In genomic region chr15:84680545-84681454, GRCm38 (mm10) we compare ENCODE assay signal across 8 mouse cellular contexts. TPM values are rescaled to one million over a fixed set of nuclear protein-coding genes. Genes with fewer than 3 reads are reported as not detected.
A peak's percentile ranks its signal among the peaks of the same experiment; 100 is the strongest.
DNase-seq lines count a peak whose midpoint lies in the region; ATAC-seq lines count a peak whose summit lies in the region.

No protein-coding gene starts in this region.

- peak overlapping the region; percentile 76 for H3K4me3 ChIP-seq in embryonic facial prominence, embryonic 15.5 days (replicated peaks)
- peak overlapping the region; percentile 77 for H3K4me3 ChIP-seq in heart, embryonic 12.5 days
- H3K4me3 ChIP-seq in kidney, embryonic 15.5 days (replicated peaks) = peak overlapping the region; percentile 76
- H3K4me3 ChIP-seq in lung, embryonic 15.5 days = peak overlapping the region; percentile 86

- peak; percentile 74 for ATAC-seq in embryonic facial prominence, embryonic 15.5 days (ENCODE audit: insufficient number of reproducible peaks, low FRiP score, low TSS enrichment, low read depth)
- peak; percentile 76 for ATAC-seq in heart, embryonic 12.5 days (ENCODE audit: insufficient number of reproducible peaks, low FRiP score)
- ATAC-seq in kidney, embryonic 15.5 days (replicated peaks; ENCODE audit: low FRiP score) = peak; percentile 73
- peak; percentile 75 for ATAC-seq in lung, embryonic 15.5 days (ENCODE audit: borderline replicate concordance, extremely low read depth, low FRiP score, low TSS enrichment)

- no peaks in the 10 kb centered on the region for H3K36me3 ChIP-seq in embryonic facial prominence, embryonic 15.5 days
- no peaks in the 10 kb centered on the region; the same call in 1 of the 2 replicates for H3K36me3 ChIP-seq in heart, embryonic 12.5 days
- H3K36me3 ChIP-seq in kidney, embryonic 15.5 days = peaks cover 5% of the 10 kb centered on the region; the same call in 1 of the 2 replicates
- H3K36me3 ChIP-seq in lung, embryonic 15.5 days = no peaks in the 10 kb centered on the region

- H3K4me2 ChIP-seq in embryonic facial prominence, embryonic 15.5 days (replicated peaks) = peak overlapping the region; percentile 93
- peak overlapping the region; percentile 85 for H3K4me2 ChIP-seq in heart, embryonic 12.5 days
- H3K4me2 ChIP-seq in kidney, embryonic 15.5 days = peak overlapping the region; percentile 88
- H3K4me2 ChIP-seq in lung, embryonic 15.5 days = peak overlapping the region; percentile 94

- H3K27me3 ChIP-seq in embryonic facial prominence, embryonic 15.5 days = no peaks in the 10 kb centered on the region
- no peaks in the 10 kb centered on the region for H3K27me3 ChIP-seq in heart, embryonic 12.5 days (replicated peaks)
- H3K27me3 ChIP-seq in kidney, embryonic 15.5 days = no peaks in the 10 kb centered on the region
- H3K27me3 ChIP-seq in lung, embryonic 15.5 days = no peaks in the 10 kb centered on the region

- no peaks in the 10 kb centered on the region for H3K9me3 ChIP-seq in embryonic facial prominence, embryonic 15.5 days (replicated peaks)
- no peaks in the 10 kb centered on the region for H3K9me3 ChIP-seq in heart, embryonic 12.5 days (replicated peaks)
- no peaks in the 10 kb centered on the region for H3K9me3 ChIP-seq in kidney, embryonic 15.5 days (replicated peaks)
- no peaks in the 10 kb centered on the region for H3K9me3 ChIP-seq in lung, embryonic 15.5 days

- peaks cover 27% of the 10 kb centered on the region for H3K4me1 ChIP-seq in embryonic facial prominence, embryonic 15.5 days
- H3K4me1 ChIP-seq in heart, embryonic 12.5 days (replicated peaks) = peaks cover 52% of the 10 kb centered on the region
- H3K4me1 ChIP-seq in kidney, embryonic 15.5 days = peaks cover 58% of the 10 kb centered on the region
- peaks cover 33% of the 10 kb centered on the region for H3K4me1 ChIP-seq in lung, embryonic 15.5 days

- H3K9ac ChIP-seq in embryonic facial prominence, embryonic 15.5 days = peak overlapping the region; percentile 62
- peak overlapping the region; percentile 84 for H3K9ac ChIP-seq in heart, embryonic 12.5 days
- H3K9ac ChIP-seq in kidney, embryonic 15.5 days = peak overlapping the region; percentile 79
- peak overlapping the region; percentile 82 for H3K9ac ChIP-seq in lung, embryonic 15.5 days

- under 1% methylated on average over 68 of the region's 77 CpGs for WGBS in embryonic facial prominence, embryonic 15.5 days
- WGBS in heart, embryonic 12.5 days = under 1% methylated on average over 73 of the region's 77 CpGs
- WGBS in kidney, embryonic 15.5 days = under 1% methylated on average over 68 of the region's 77 CpGs
- WGBS in lung, embryonic 15.5 days = under 1% methylated on average over 76 of the region's 77 CpGs

- DNase-seq in A20 (ENCODE audit: low read depth, low spot score) = peak; percentile 93
- peak; percentile 95 for DNase-seq in ZHBTc4 (ENCODE audit: low read depth, low spot score)
- peak; percentile 74 for DNase-seq in ovary, adult 18-20 months (ENCODE audit: low spot score)
- DNase-seq in thymus, postnatal 25 days = peak; percentile 75

- peak overlapping the region; percentile 75 for H3K27ac ChIP-seq in embryonic facial prominence, embryonic 15.5 days (replicated peaks)
- H3K27ac ChIP-seq in heart, embryonic 12.5 days (ENCODE audit: poor library complexity, severe bottlenecking) = peak overlapping the region; percentile 58; the same call in 1 of the 2 replicates
- H3K27ac ChIP-seq in kidney, embryonic 15.5 days = peak overlapping the region; percentile 92
- H3K27ac ChIP-seq in lung, embryonic 15.5 days = peak overlapping the region; percentile 84

RNA-seq across cellular contexts. Expression of gene Prr5, which starts 11.4 kb away (rescaled TPM):
- polyA plus RNA-seq in embryonic facial prominence, embryonic 15.5 days (2015; fragmentation: Nextera tagmentation; extraction: Ambion mirVana) = 31.4 and 34.6 TPM in 2 replicates
- polyA plus RNA-seq in heart, embryonic 12.5 days (2016; fragmentation: Nextera tagmentation; extraction: Ambion mirVana) = 23.1 and 25.5 TPM in 2 replicates
- 40.3 and 46.8 TPM in 2 replicates for polyA plus RNA-seq in kidney, embryonic 15.5 days (2015; fragmentation: Nextera tagmentation; extraction: Ambion mirVana)
- polyA plus RNA-seq in lung, embryonic 15.5 days (2015; fragmentation: Nextera tagmentation; extraction: Ambion mirVana) = 22.1 and 23.7 TPM in 2 replicates

RNA-seq across cellular contexts. Expression of gene Arhgap8, which starts 39.1 kb away (rescaled TPM):
- polyA plus RNA-seq in embryonic facial prominence, embryonic 15.5 days (2015; fragmentation: Nextera tagmentation; extraction: Ambion mirVana) = 4.8 and 6.3 TPM in 2 replicates
- 3.4 and 4.0 TPM in 2 replicates for polyA plus RNA-seq in heart, embryonic 12.5 days (2016; fragmentation: Nextera tagmentation; extraction: Ambion mirVana)
- polyA plus RNA-seq in kidney, embryonic 15.5 days (2015; fragmentation: Nextera tagmentation; extraction: Ambion mirVana) = 7.9 and 10.3 TPM in 2 replicates
- 21.1 and 25.5 TPM in 2 replicates for polyA plus RNA-seq in lung, embryonic 15.5 days (2015; fragmentation: Nextera tagmentation; extraction: Ambion mirVana)

Comparison
In these comparisons a context has a peak if more than half of its experiments do, and no peak if none do; other contexts are left out.
1. Peak in every context shown above with its lines: DNase-seq, ATAC-seq, H3K4me3 ChIP-seq and H3K27ac ChIP-seq.